Comparison of ENCODE assay signal across 33 mouse cellular contexts in genomic region chr8:121148573-121149083, GRCm38 (mm10). TPM values are rescaled to one million over a fixed set of nuclear protein-coding genes. Genes with fewer than 3 reads are reported as not detected.
DNase-seq lines count a peak whose midpoint lies in the region; ATAC-seq lines count a peak whose summit lies in the region.
"Had no signal": no experiment of that assay in that cellular context is flagged by ENCODE, and none has a peak within 500 bp of the region (broad histone marks: within the 10 kb centered on the region; RNA-seq: fewer than 3 reads in every experiment).

No protein-coding gene starts in this region.

- no peak overlapping the region for H3K4me2 ChIP-seq in intestine, embryonic 14.5 days (ENCODE audit: low read length)
- no peak overlapping the region for H3K4me2 ChIP-seq in intestine, embryonic 16.5 days (ENCODE audit: low read depth, low read length)
- no peak overlapping the region for H3K4me2 ChIP-seq in intestine, embryonic 15.5 days (replicated peaks)
- H3K4me2 ChIP-seq in limb, embryonic 13.5 days (replicated peaks) = 0 out of 2 replicates have a peak overlapping the region, but pooled peaks have one; percentile 23
- H3K4me2 ChIP-seq: embryonic facial prominence, embryonic 15.5 days; forebrain, embryonic 12.5 days; liver, embryonic 12.5 days; midbrain, embryonic 13.5 days; neural tube, embryonic 15.5 days had no signal

- ATAC-seq in intestine, embryonic 14.5 days (replicated peaks; ENCODE audit: low FRiP score, low TSS enrichment, low read depth) = no peak
- no peak for ATAC-seq in intestine, embryonic 16.5 days
- 0 out of 2 replicates have a peak, but pooled peaks have one; percentile 53 for ATAC-seq in intestine, embryonic 15.5 days
- ATAC-seq in limb, embryonic 13.5 days (ENCODE audit: low FRiP score, low read depth) = peak; percentile 54; the same call in 1 of the 2 replicates
- ATAC-seq: forebrain, postnatal 0 days; hindbrain, embryonic 16.5 days; liver, embryonic 12.5 days; lung, postnatal 0 days; midbrain, embryonic 13.5 days had no signal

- H3K9me3 ChIP-seq in heart, embryonic 10.5 days = no peaks in the 10 kb centered on the region
- H3K9me3 ChIP-seq in intestine, embryonic 14.5 days (ENCODE audit: control insufficient read depth, low read length) = no peaks in the 10 kb centered on the region
- no peaks in the 10 kb centered on the region for H3K9me3 ChIP-seq in intestine, embryonic 16.5 days (ENCODE audit: control insufficient read depth, low read length)
- no peaks in the 10 kb centered on the region for H3K9me3 ChIP-seq in intestine, embryonic 15.5 days
- H3K9me3 ChIP-seq in limb, embryonic 13.5 days = no peaks in the 10 kb centered on the region
- H3K9me3 ChIP-seq: embryonic facial prominence, embryonic 10.5 days; embryonic facial prominence, embryonic 15.5 days; forebrain, embryonic 12.5 days; liver, embryonic 12.5 days; midbrain, embryonic 13.5 days; neural tube, embryonic 15.5 days had no signal

- H3K9ac ChIP-seq in intestine, embryonic 14.5 days (ENCODE audit: low read length) = no peak overlapping the region
- no peak overlapping the region for H3K9ac ChIP-seq in intestine, embryonic 16.5 days (ENCODE audit: low read depth, low read length)
- no peak overlapping the region for H3K9ac ChIP-seq in intestine, embryonic 15.5 days
- no peak overlapping the region for H3K9ac ChIP-seq in limb, embryonic 13.5 days
- H3K9ac ChIP-seq: embryonic facial prominence, embryonic 15.5 days; forebrain, embryonic 12.5 days; forebrain, postnatal 0 days; liver, embryonic 12.5 days; midbrain, embryonic 13.5 days; neural tube, embryonic 15.5 days had no signal

- DNase-seq in heart, embryonic 10.5 days (ENCODE audit: low spot score) = no peak
- DNase-seq in heart, postnatal 14 days = no peak
- DNase-seq in intestine, embryonic 14.5 days (ENCODE audit: low spot score) = peak; percentile 58
- DNase-seq in neural tube, embryonic 10.5 days (ENCODE audit: extremely low spot score, low spot score) = no peak
- DNase-seq: adrenal gland, adult 8-10 months; cerebellum, adult 2 months; cerebellum, postnatal 14 days; forebrain, postnatal 0 days; gastrocnemius, postnatal 25 days; heart, adult 11 months; kidney, adult 11 months; kidney, postnatal 4 days; layer of hippocampus, postnatal 36 days; lung, adult 18-20 months; lung, postnatal 4 days; retina, postnatal 1 day; right cerebral cortex, postnatal 14 days; thymus, postnatal 14 days had no signal

- intact Hi-C loops in heart, postnatal 14 days (cut with DNase I) = no loop called here

- 18% methylated on average over 8 of the region's 8 CpGs for WGBS in heart, embryonic 10.5 days
- WGBS in intestine, embryonic 14.5 days = 7% methylated on average over 8 of the region's 8 CpGs
- 2% methylated on average over 8 of the region's 8 CpGs for WGBS in intestine, embryonic 16.5 days
- 6% methylated on average over 8 of the region's 8 CpGs for WGBS in intestine, embryonic 15.5 days
- 7% methylated on average over 8 of the region's 8 CpGs for whole genome bisulfite sequencing in limb, embryonic 13.5 days

- H3K4me1 ChIP-seq in heart, embryonic 10.5 days = peaks cover 21% of the 10 kb centered on the region
- peaks cover 8% of the 10 kb centered on the region; the same call in 1 of the 2 replicates for H3K4me1 ChIP-seq in intestine, embryonic 14.5 days (replicated peaks; ENCODE audit: control insufficient read depth, insufficient read depth, low read length)
- peaks cover 8% of the 10 kb centered on the region for H3K4me1 ChIP-seq in intestine, embryonic 16.5 days (ENCODE audit: control insufficient read depth, insufficient read depth, low read length)
- peaks cover 6% of the 10 kb centered on the region; the same call in 1 of the 2 replicates for H3K4me1 ChIP-seq in intestine, embryonic 15.5 days (replicated peaks)
- H3K4me1 ChIP-seq in limb, embryonic 13.5 days = peaks cover 12% of the 10 kb centered on the region
- H3K4me1 ChIP-seq: forebrain, embryonic 12.5 days; liver, embryonic 12.5 days; midbrain, embryonic 13.5 days had no signal

- no peak overlapping the region for H3K4me3 ChIP-seq in heart, embryonic 10.5 days
- no peak overlapping the region for H3K4me3 ChIP-seq in intestine, embryonic 14.5 days (ENCODE audit: low read depth, low read length)
- H3K4me3 ChIP-seq in intestine, embryonic 16.5 days (ENCODE audit: low read length) = no peak overlapping the region
- H3K4me3 ChIP-seq in intestine, embryonic 15.5 days (replicated peaks) = no peak overlapping the region
- H3K4me3 ChIP-seq in limb, embryonic 13.5 days = no peak overlapping the region
- H3K4me3 ChIP-seq: embryonic facial prominence, embryonic 10.5 days; embryonic facial prominence, embryonic 15.5 days; forebrain, embryonic 12.5 days; liver, embryonic 12.5 days; megakaryocyte, embryonic 14.5 days; midbrain, embryonic 13.5 days; neural tube, embryonic 15.5 days had no signal

- peaks cover 28% of the 10 kb centered on the region for H3K27me3 ChIP-seq in heart, embryonic 10.5 days (ENCODE audit: insufficient read depth, poor library complexity, severe bottlenecking)
- no peaks in the 10 kb centered on the region for H3K27me3 ChIP-seq in intestine, embryonic 14.5 days (replicated peaks; ENCODE audit: control insufficient read depth, insufficient read depth, low read length)
- H3K27me3 ChIP-seq in intestine, embryonic 16.5 days (replicated peaks; ENCODE audit: control insufficient read depth, insufficient read depth, low read length) = 0 out of 2 replicates have a peak, but pooled peaks cover 2% of the 10 kb centered on the region
- no peaks in the 10 kb centered on the region for H3K27me3 ChIP-seq in intestine, embryonic 15.5 days (replicated peaks)
- H3K27me3 ChIP-seq in limb, embryonic 13.5 days = peaks cover 5% of the 10 kb centered on the region; the same call in 1 of the 2 replicates
- H3K27me3 ChIP-seq: embryonic facial prominence, embryonic 15.5 days; midbrain, embryonic 13.5 days had no signal

- H3K27ac ChIP-seq in heart, embryonic 10.5 days = peak overlapping the region; percentile 63
- no peak overlapping the region for H3K27ac ChIP-seq in intestine, embryonic 14.5 days (ENCODE audit: low read depth)
- no peak overlapping the region for H3K27ac ChIP-seq in intestine, embryonic 16.5 days (ENCODE audit: low read length)
- H3K27ac ChIP-seq in intestine, embryonic 15.5 days = no peak overlapping the region
- H3K27ac ChIP-seq in limb, embryonic 13.5 days = no peak overlapping the region
- H3K27ac ChIP-seq: embryonic facial prominence, embryonic 10.5 days; embryonic facial prominence, embryonic 15.5 days; forebrain, embryonic 12.5 days; kidney, postnatal 0 days; liver, embryonic 12.5 days; midbrain, embryonic 13.5 days; neural tube, embryonic 15.5 days had no signal

- no peaks in the 10 kb centered on the region for H3K36me3 ChIP-seq in heart, embryonic 10.5 days
- H3K36me3 ChIP-seq in intestine, embryonic 14.5 days (ENCODE audit: control insufficient read depth, insufficient read depth, low read length) = no peaks in the 10 kb centered on the region
- no peaks in the 10 kb centered on the region for H3K36me3 ChIP-seq in intestine, embryonic 16.5 days (ENCODE audit: control insufficient read depth, insufficient read depth, low read length)
- no peaks in the 10 kb centered on the region for H3K36me3 ChIP-seq in intestine, embryonic 15.5 days
- no peaks in the 10 kb centered on the region for H3K36me3 ChIP-seq in limb, embryonic 13.5 days
- H3K36me3 ChIP-seq: embryonic facial prominence, embryonic 10.5 days; embryonic facial prominence, embryonic 15.5 days; forebrain, embryonic 12.5 days; liver, embryonic 12.5 days; midbrain, embryonic 13.5 days; neural tube, embryonic 15.5 days had no signal

RNA-seq across cellular contexts. Expression of gene Foxl1, which starts 20.9 kb away (rescaled TPM):
- 0.53 and 2.0 TPM in 2 replicates for polyA plus RNA-seq in heart, embryonic 10.5 days (2016; fragmentation: Nextera tagmentation; extraction: Ambion mirVana)
- total RNA-seq in heart, postnatal 14 days (2021) = under 1 TPM; 0.12 to 0.17 TPM
- 6.5 and 7.7 TPM in 2 replicates for polyA plus RNA-seq in intestine, embryonic 14.5 days (2014; fragmentation: Nextera tagmentation; extraction: Ambion mirVana)
- polyA plus RNA-seq in intestine, embryonic 16.5 days (2015; fragmentation: Nextera tagmentation; extraction: Ambion mirVana) = 5.2 and 5.8 TPM in 2 replicates
- 9.0 and 9.3 TPM in 2 replicates for polyA plus RNA-seq in intestine, embryonic 15.5 days (2015; fragmentation: Nextera tagmentation; extraction: Ambion mirVana)
- 0.15 and 0.18 TPM in 2 replicates for polyA plus RNA-seq in limb, embryonic 13.5 days (2015; fragmentation: Nextera tagmentation; extraction: Ambion mirVana)
- total RNA-seq: gastrocnemius, postnatal 25 days; layer of hippocampus, postnatal 36 days had no signal
- polyA plus RNA-seq: cerebellum, adult 2 months; forebrain, postnatal 0 days had no signal

RNA-seq across cellular contexts. Expression of gene Foxc2, which starts 32.7 kb away (rescaled TPM):
- 12.4 and 14.8 TPM in 2 replicates for polyA plus RNA-seq in heart, embryonic 10.5 days (2016; fragmentation: Nextera tagmentation; extraction: Ambion mirVana)
- total RNA-seq in heart, postnatal 14 days (2021) = 1 to 10 TPM; 2.4 to 2.6 TPM
- 0.43 and 0.48 TPM in 2 replicates for polyA plus RNA-seq in intestine, embryonic 14.5 days (2014; fragmentation: Nextera tagmentation; extraction: Ambion mirVana)
- polyA plus RNA-seq in intestine, embryonic 16.5 days (2015; fragmentation: Nextera tagmentation; extraction: Ambion mirVana) = 0.20 and 0.22 TPM in 2 replicates
- 0.69 and 0.80 TPM in 2 replicates for polyA plus RNA-seq in intestine, embryonic 15.5 days (2015; fragmentation: Nextera tagmentation; extraction: Ambion mirVana)
- polyA plus RNA-seq in limb, embryonic 13.5 days (2015; fragmentation: Nextera tagmentation; extraction: Ambion mirVana) = 7.5 and 8.3 TPM in 2 replicates
- total RNA-seq: CH12.LX; monocyte, adult 5-6 weeks had no signal

RNA-seq across cellular contexts. Expression of gene Mthfsd, which starts 40.4 kb away (rescaled TPM):
- polyA plus RNA-seq in heart, embryonic 10.5 days (2016; fragmentation: Nextera tagmentation; extraction: Ambion mirVana) = 57.0 and 58.7 TPM in 2 replicates
- 10 to 100 TPM; 13.5 to 17.3 TPM for total RNA-seq in heart, postnatal 14 days (2021)
- polyA plus RNA-seq in intestine, embryonic 14.5 days (2014; fragmentation: Nextera tagmentation; extraction: Ambion mirVana) = 59.2 and 62.9 TPM in 2 replicates
- 48.9 TPM in 2 replicates for polyA plus RNA-seq in intestine, embryonic 16.5 days (2015; fragmentation: Nextera tagmentation; extraction: Ambion mirVana)
- 50.6 and 52.3 TPM in 2 replicates for polyA plus RNA-seq in intestine, embryonic 15.5 days (2015; fragmentation: Nextera tagmentation; extraction: Ambion mirVana)
- polyA plus RNA-seq in limb, embryonic 13.5 days (2015; fragmentation: Nextera tagmentation; extraction: Ambion mirVana) = 65.4 and 76.9 TPM in 2 replicates

Comparison
In these comparisons a context has a peak if more than half of its experiments do, and no peak if none do; other contexts are left out.
1. ATAC-seq: peak in intestine, embryonic 15.5 days (single experiment) and limb, embryonic 13.5 days (single experiment); none in intestine, embryonic 14.5 days (single experiment) and intestine, embryonic 16.5 days (single experiment).